Mouse (Mus musculus) embryo, embryonic 10.5 days (tissue): Measurements from ENCODE around the gene Orai3.
A peak's percentile ranks its signal among the peaks of the same experiment; 100 is the strongest.

Experiments
- DNase-seq: peaks from one replicate; pipeline ENCODE4 v3.0.0-alpha.2; 2015; ENCODE audit warnings: low spot score

Gene Orai3

GRCm38 (mm10) chr7:127799211-127799610, 29.6 kb downstream of the Orai3 start:
- no peak for DNase-seq

- DNase-seq: no peak
These were observed 30.1 kb downstream of the Orai3 start for GRCm38 (mm10) chr7:127799738-127800137.

GRCm38 (mm10) chr7:127800435-127801009, 30.9 kb downstream of the Orai3 start, which contains the start of gene Hsd3b7:
Gene Hsd3b7 (plus strand): TSS chr7:127800604.
- DNase-seq: peak; percentile 94

GRCm38 (mm10) chr7:127801010-127801621, 31.5 kb downstream of the Orai3 start:
- DNase-seq: no peak

- no peak for DNase-seq
These were observed 32.7 kb downstream of the Orai3 start for GRCm38 (mm10) chr7:127802313-127802712.

GRCm38 (mm10) chr7:127808821-127809220, 39.2 kb downstream of the Orai3 start:
- no peak for DNase-seq

GRCm38 (mm10) chr7:127809846-127810245, 40.2 kb downstream of the Orai3 start:
- DNase-seq: no peak

- no peak for DNase-seq
These were observed 41.0 kb downstream of the Orai3 start for GRCm38 (mm10) chr7:127810650-127811049.

- no peak for DNase-seq
These were observed 41.6 kb downstream of the Orai3 start for GRCm38 (mm10) chr7:127811240-127811639.

GRCm38 (mm10) chr7:127812292-127812691, 42.7 kb downstream of the Orai3 start:
- no peak for DNase-seq

GRCm38 (mm10) chr7:127813821-127814220, 44.2 kb downstream of the Orai3 start:
- no peak for DNase-seq

GRCm38 (mm10) chr7:127814241-127814921, 44.8 kb downstream of the Orai3 start:
- no peak for DNase-seq

- DNase-seq: no peak
These were observed 45.6 kb downstream of the Orai3 start for GRCm38 (mm10) chr7:127815116-127815665.

- DNase-seq: peak; percentile 19
These were observed 46.6 kb downstream of the Orai3 start for GRCm38 (mm10) chr7:127815954-127816821.

- no peak for DNase-seq
These were observed 47.4 kb downstream of the Orai3 start for GRCm38 (mm10) chr7:127817053-127817452.

- DNase-seq: no peak
These were observed 48.2 kb downstream of the Orai3 start for GRCm38 (mm10) chr7:127817776-127818175.

- no peak for DNase-seq
These were observed 51.4 kb downstream of the Orai3 start for GRCm38 (mm10) chr7:127820836-127821509.

- no peak for DNase-seq
These were observed 52.9 kb downstream of the Orai3 start for GRCm38 (mm10) chr7:127822494-127822893.

GRCm38 (mm10) chr7:127823236-127824171, 53.9 kb downstream of the Orai3 start:
- DNase-seq: peak; percentile 44

GRCm38 (mm10) chr7:127824176-127824871, 54.7 kb downstream of the Orai3 start, which contains the start of the genes Stx4a and Stx1b:
Gene Stx4a (plus strand): TSS chr7:127824294.
Gene Stx1b (minus strand): TSS chr7:127824549.
- DNase-seq: peak; percentile 73
